Mouse (Mus musculus) testis, adult 2 months (tissue): ENCODE data around the gene B230104I21Rik.

ENCODE experiments used
- CTCF ChIP-seq: fragments of 200-500 bp; IDR thresholded peaks from 2 replicates; pipeline ENCODE4 v1.5.1; 2012; ENCODE audit warnings: low read depth, mild to moderate bottlenecking, inconsistent platforms, low read length, moderate library complexity; ENCODE audit not compliant: control insufficient read depth, insufficient read depth, insufficient replicate concordance
- POLR2A ChIP-seq: fragments of 200-500 bp; IDR thresholded peaks from 2 replicates; pipeline ENCODE4 v1.6.1; 2012; ENCODE audit warnings: low read depth, mild to moderate bottlenecking, inconsistent platforms, low read length, moderate library complexity; ENCODE audit not compliant: control insufficient read depth

DNA sequence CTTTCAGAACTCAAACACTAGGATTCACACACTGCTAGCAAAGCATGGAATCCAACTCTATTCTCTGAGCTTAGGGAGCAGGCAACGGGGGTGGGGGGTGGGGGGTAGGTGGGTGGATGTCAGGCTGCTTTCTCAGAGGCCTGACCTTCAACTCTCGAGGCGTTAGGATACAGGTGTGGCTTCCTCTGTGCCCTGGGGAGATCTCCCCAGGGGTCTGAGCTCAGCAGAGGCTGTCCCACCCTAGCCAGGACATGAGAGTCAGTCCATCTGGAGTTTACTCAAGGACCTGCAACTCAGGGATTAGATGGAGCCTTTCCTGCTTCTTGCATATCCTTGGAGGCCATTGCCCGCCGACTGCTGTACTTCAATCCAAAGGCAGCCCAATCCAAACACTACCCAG is 33.2 kb downstream of the B230104I21Rik start:
- no peak for TF ChIP-seq CTCF
- no peak for TF ChIP-seq POLR2A
